Mouse (Mus musculus) liver, postnatal 0 days (tissue): ENCODE data around the gene Chp2.

Experiments used
- CTCF ChIP-seq: sonication (generic); IDR thresholded peaks from 2 replicates; pipeline ENCODE4 v1.5.1; 2016; ENCODE audit warnings: antibody characterized with exemption, low read depth
- EP300 ChIP-seq: IDR thresholded peaks from 2 replicates; pipeline ENCODE4 v1.6.1; 2016; ENCODE audit warnings: antibody characterized with exemption, low read depth, mild to moderate bottlenecking

GRCm38 (mm10) chr7:122226744-122227143 lies 7.4 kb downstream of the Chp2 start:
- TF ChIP-seq CTCF (no peak), EP300 (no peak)
